Mouse (Mus musculus) liver, postnatal 0 days (tissue): ENCODE results near the gene Dagla.

ENCODE experiments used
- CTCF ChIP-seq: sonication (generic); IDR thresholded peaks from 2 replicates; pipeline ENCODE4 v1.5.1; 2016; ENCODE audit warnings: antibody characterized with exemption, low read depth
- EP300 ChIP-seq: IDR thresholded peaks from 2 replicates; pipeline ENCODE4 v1.6.1; 2016; ENCODE audit warnings: antibody characterized with exemption, low read depth, mild to moderate bottlenecking

GRCm38 (mm10) chr19:10240654-10241305 lies 63.9 kb downstream of the Dagla start, which contains the start of gene Myrf:
- peak; percentile 97 for TF ChIP-seq CTCF
- TF ChIP-seq EP300: no peak
